Mouse (Mus musculus): Measurements from ENCODE around the gene Sik1.

DNA sequence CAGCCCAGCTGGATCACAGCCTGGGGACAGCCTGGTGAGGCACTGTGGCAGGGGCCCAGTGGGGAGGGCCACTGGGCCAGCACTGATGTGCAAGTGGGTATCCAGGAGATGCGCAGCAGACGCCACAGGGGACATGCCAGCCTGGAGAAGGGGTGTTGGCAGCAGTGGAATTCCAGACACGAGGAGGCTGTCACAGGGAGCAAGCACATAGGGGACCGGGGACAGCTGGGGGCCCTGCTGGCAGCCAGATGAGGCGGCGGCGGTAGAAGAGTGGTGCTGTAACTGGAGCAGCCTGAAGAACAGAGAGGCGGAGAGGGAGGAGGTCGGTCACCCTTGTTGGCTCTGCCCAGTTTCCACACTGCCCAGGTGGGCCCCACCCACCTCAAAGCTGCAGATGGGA is 9.3 kb downstream of the Sik1 start:
- no peak for TF ChIP-seq CTCF (IDR thresholded peaks at IDR 0.05; ENCODE audit: low read depth, low read length)
- no peak for TF ChIP-seq POLR2A (IDR thresholded peaks at IDR 0.05; ENCODE audit: borderline replicate concordance, low read depth, low read length)
